Mouse (Mus musculus) kidney, embryonic 14.5 days (tissue): ENCODE measurements around the gene Tmem235. TPM values are rescaled to one million over a fixed set of nuclear protein-coding genes. Genes with fewer than 3 reads are reported as not detected.
"Not testable (repeated sequence)": the region's sequence is repeated elsewhere in the genome, so short reads cannot be mapped to it uniquely, and the experiment has no call there.

Experiments
- ATAC-seq: fragments of 200-750 bp; cut with Nextera tagmentation; 2 replicates; pipeline ENCODE4 v1.8.0; 2017; ENCODE audit warnings: moderate number of reproducible peaks, mild to moderate bottlenecking, moderate TSS enrichment, moderate library complexity; ENCODE audit not compliant: low FRiP score, low TSS enrichment
- H3K27ac ChIP-seq: fragments of 300-500 bp; sonication (generic); 2 replicates; pipeline ENCODE4 v1.5.1; 2014; ENCODE audit warnings: low read depth, mild to moderate bottlenecking, low read length, moderate library complexity, mixed read lengths
- H3K27me3 ChIP-seq: fragments of 300-500 bp; sonication (generic); 2 replicates; pipeline ENCODE4 v1.6.1; 2014; ENCODE audit warnings: mild to moderate bottlenecking, low read length; ENCODE audit not compliant: control insufficient read depth, insufficient read depth
- H3K36me3 ChIP-seq: fragments of 300-500 bp; sonication (generic); 2 replicates; pipeline ENCODE4 v1.6.1; 2014; ENCODE audit warnings: low read length, mixed read lengths; ENCODE audit not compliant: control insufficient read depth, insufficient read depth
- H3K4me1 ChIP-seq: fragments of 300-500 bp; sonication (generic); 2 replicates; pipeline ENCODE4 v1.6.1; 2014; ENCODE audit warnings: low read length, mixed read lengths; ENCODE audit not compliant: control insufficient read depth, insufficient read depth
- H3K4me2 ChIP-seq: fragments of 300-500 bp; sonication (generic); replicated peaks from 2 replicates; pipeline ENCODE4 v1.6.1; 2014; ENCODE audit warnings: low read depth, mild to moderate bottlenecking, low read length
- H3K4me3 ChIP-seq: fragments of 300-500 bp; sonication (generic); 2 replicates; pipeline ENCODE4 v1.5.1; 2014; ENCODE audit warnings: mild to moderate bottlenecking, low read length
- H3K9ac ChIP-seq: fragments of 300-500 bp; sonication (generic); 2 replicates; pipeline ENCODE4 v1.6.1; 2014; ENCODE audit warnings: low read depth, mild to moderate bottlenecking, low read length, moderate library complexity
- H3K9me3 ChIP-seq: fragments of 300-500 bp; sonication (generic); 2 replicates; pipeline ENCODE4 v1.6.1; 2016; ENCODE audit warnings: low read length; ENCODE audit not compliant: control insufficient read depth
- WGBS: fragments of 180-500 bp; shearing (Covaris S2); extraction: QIAGEN DNeasy Blood & Tissue Kit; methylation state at CpG from one replicate; pipeline ENCODE4 v1.1.7; 2014; 5-methylcytosine and 5-hydroxymethylcytosine counted together
- polyA plus RNA-seq: library from polyadenylated mRNA; unstranded; fragments of >200 nt; fragmentation: Nextera tagmentation; extraction: Ambion mirVana; gene quantifications from 2 replicates; pipeline ENCODE4 v1.2.1, GENCODE M21; 2014

The Tmem235 gene
- polyA plus RNA-seq: not detected in 2 replicates

GRCm38 (mm10) chr11:117860601-117861000, at the start of gene Tmem235:
Gene Tmem235 (plus strand): TSS chr11:117860752.
- H3K27me3 ChIP-seq: peaks cover 18% of the 10 kb centered on the region
- no peak for ATAC-seq
- peaks cover 12% of the 10 kb centered on the region; the same call in 1 of the 2 replicates for H3K4me1 ChIP-seq
- H3K9me3 ChIP-seq: 0 out of 2 replicates have a peak, but pooled peaks cover 2% of the 10 kb centered on the region
- H3K4me2 ChIP-seq: peak within 1 kb of the TSS; percentile 32
- 3% methylated on average over 23 of the region's 23 CpGs for WGBS
- H3K9ac ChIP-seq: peak within 1 kb of the TSS; percentile 45
- peak within 1 kb of the TSS; percentile 10; the same call in 1 of the 2 replicates for H3K4me3 ChIP-seq
- peaks cover 20% of the 10 kb centered on the region for H3K36me3 ChIP-seq
- H3K27ac ChIP-seq: no peak within 1 kb of the TSS

GRCm38 (mm10) chr11:117813867-117814266, 46.7 kb upstream of the Tmem235 start:
- no peaks in the 10 kb centered on the region for H3K27me3 ChIP-seq
- no peak overlapping the region for H3K4me2 ChIP-seq
- no peak overlapping the region for H3K9ac ChIP-seq
- H3K4me1 ChIP-seq: peaks cover 13% of the 10 kb centered on the region
- no peak overlapping the region for H3K4me3 ChIP-seq
- 88% methylated on average over 5 of the region's 5 CpGs for WGBS
- H3K36me3 ChIP-seq: peaks cover 59% of the 10 kb centered on the region
- H3K9me3 ChIP-seq: no peaks in the 10 kb centered on the region
- no peak for ATAC-seq
- no peak overlapping the region for H3K27ac ChIP-seq

GRCm38 (mm10) chr11:117814704-117815366, 45.7 kb upstream of the Tmem235 start:
- H3K9me3 ChIP-seq: no peaks in the 10 kb centered on the region
- H3K27ac ChIP-seq: no peak overlapping the region
- H3K27me3 ChIP-seq: no peaks in the 10 kb centered on the region
- peaks cover 9% of the 10 kb centered on the region for H3K4me1 ChIP-seq
- H3K4me2 ChIP-seq: no peak overlapping the region
- H3K36me3 ChIP-seq: peaks cover 69% of the 10 kb centered on the region
- no peak for ATAC-seq
- H3K4me3 ChIP-seq: no peak overlapping the region
- H3K9ac ChIP-seq: no peak overlapping the region
- WGBS: 92% methylated on average over 6 of the region's 6 CpGs

GRCm38 (mm10) chr11:117815850-117816249, 44.7 kb upstream of the Tmem235 start:
- H3K4me3 ChIP-seq: not testable (repeated sequence)
- H3K36me3 ChIP-seq: peaks cover 78% of the 10 kb centered on the region

GRCm38 (mm10) chr11:117816389-117816996, 44.1 kb upstream of the Tmem235 start:
- H3K27ac ChIP-seq: no peak overlapping the region
- ATAC-seq: no peak
- no peaks in the 10 kb centered on the region for H3K27me3 ChIP-seq
- peaks cover 85% of the 10 kb centered on the region for H3K36me3 ChIP-seq
- no peaks in the 10 kb centered on the region for H3K4me1 ChIP-seq
- no peaks in the 10 kb centered on the region for H3K9me3 ChIP-seq
- H3K4me3 ChIP-seq: no peak overlapping the region
- H3K9ac ChIP-seq: no peak overlapping the region
- H3K4me2 ChIP-seq: no peak overlapping the region
- 90% methylated on average over 13 of the region's 13 CpGs for WGBS

More at GRCm38 (mm10) chr11:117815850-117816249, 44.7 kb upstream of the Tmem235 start:
- ATAC-seq, H3K27ac ChIP-seq, H3K9ac ChIP-seq, H3K4me1 ChIP-seq, H3K27me3 ChIP-seq, H3K9me3 ChIP-seq, H3K4me2 ChIP-seq: not testable (repeated sequence)
- WGBS: 83% methylated on average over 9 of the region's 9 CpGs

- Histone ChIP-seq H3K4me1 (peaks cover 15% of the 10 kb centered on the region), H3K9me3 (no peaks in the 10 kb centered on the region), H3K4me2 (no peak overlapping the region), H3K27ac (no peak overlapping the region), H3K9ac (no peak overlapping the region), H3K27me3 (no peaks in the 10 kb centered on the region), H3K36me3 (peaks cover 90% of the 10 kb centered on the region), H3K4me3 (no peak overlapping the region)
- 92% methylated on average over 8 of the region's 8 CpGs for WGBS
- no peak for ATAC-seq
Observed at GRCm38 (mm10) chr11:117819095-117819494, 41.5 kb upstream of the Tmem235 start.

GRCm38 (mm10) chr11:117820173-117820572, 40.4 kb upstream of the Tmem235 start:
- Histone ChIP-seq H3K36me3 (peaks cover 80% of the 10 kb centered on the region), H3K4me3 (no peak overlapping the region), H3K4me2 (no peak overlapping the region), H3K27ac (no peak overlapping the region), H3K4me1 (peaks cover 24% of the 10 kb centered on the region), H3K9ac (no peak overlapping the region), H3K27me3 (no peaks in the 10 kb centered on the region), H3K9me3 (no peaks in the 10 kb centered on the region)
- 92% methylated on average over 7 of the region's 7 CpGs for WGBS
- no peak for ATAC-seq

- H3K4me1 ChIP-seq: peaks cover 31% of the 10 kb centered on the region
- H3K9ac ChIP-seq: no peak overlapping the region
- H3K27ac ChIP-seq: no peak overlapping the region
- no peak overlapping the region for H3K4me3 ChIP-seq
- H3K9me3 ChIP-seq: no peaks in the 10 kb centered on the region
- ATAC-seq: no peak
- peaks cover 67% of the 10 kb centered on the region for H3K36me3 ChIP-seq
- H3K4me2 ChIP-seq: no peak overlapping the region
- H3K27me3 ChIP-seq: no peaks in the 10 kb centered on the region
- WGBS: 78% methylated on average over 9 of the region's 9 CpGs
Observed at GRCm38 (mm10) chr11:117821868-117822267, 38.7 kb upstream of the Tmem235 start.

- Histone ChIP-seq H3K27me3 (no peaks in the 10 kb centered on the region), H3K9ac (no peak overlapping the region), H3K9me3 (no peaks in the 10 kb centered on the region), H3K4me2 (no peak overlapping the region), H3K36me3 (peaks cover 58% of the 10 kb centered on the region), H3K27ac (no peak overlapping the region), H3K4me1 (peaks cover 36% of the 10 kb centered on the region), H3K4me3 (no peak overlapping the region)
- no peak for ATAC-seq
- 83% methylated on average over 7 of the region's 7 CpGs for WGBS
Observed at GRCm38 (mm10) chr11:117822728-117823241, 37.8 kb upstream of the Tmem235 start.
